ENCODE assay signal across 21 mouse cellular contexts in the genomic region with DNA sequence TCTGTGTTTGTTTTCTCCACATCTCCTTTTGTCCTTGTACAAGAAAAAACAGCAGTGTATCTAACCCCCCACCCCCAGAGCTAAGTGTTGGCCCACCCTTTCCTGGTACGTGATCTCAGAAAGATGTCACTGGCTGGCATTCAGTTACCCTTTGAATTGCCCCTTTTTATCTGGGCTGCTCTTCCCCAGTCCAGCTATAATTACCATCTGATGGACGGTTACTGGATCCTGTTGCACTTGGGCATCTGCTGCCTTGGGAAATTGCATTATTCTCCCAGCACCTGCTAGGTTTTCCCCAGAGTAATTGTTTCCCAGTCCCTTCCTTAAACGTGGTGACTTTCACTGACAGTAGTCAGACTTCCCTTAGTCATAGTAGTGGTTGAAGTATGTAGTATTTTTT.
"Had no signal": no experiment of that assay in that cellular context is flagged by ENCODE, and none has a peak within 500 bp of the region (broad histone marks: within the 10 kb centered on the region; RNA-seq: fewer than 3 reads in every experiment).

No protein-coding gene starts in this region.

- H3K4me1 ChIP-seq: liver, embryonic 15.5 days; lung, embryonic 15.5 days had no signal

- H3K9ac ChIP-seq: liver, embryonic 15.5 days; liver, postnatal 0 days; lung, embryonic 15.5 days; midbrain, embryonic 12.5 days; neural tube, embryonic 13.5 days; neural tube, embryonic 15.5 days had no signal

- H3K4me2 ChIP-seq: liver, embryonic 15.5 days; lung, embryonic 15.5 days; midbrain, embryonic 12.5 days; neural tube, embryonic 13.5 days; neural tube, embryonic 15.5 days had no signal

- H3K27me3 ChIP-seq: lung, embryonic 15.5 days; neural tube, embryonic 15.5 days had no signal

- H3K27ac ChIP-seq: liver, embryonic 15.5 days; lung, embryonic 15.5 days; macrophage; midbrain, embryonic 12.5 days; neural tube, embryonic 13.5 days; neural tube, embryonic 15.5 days had no signal

- H3K4me3 ChIP-seq: liver, embryonic 15.5 days; lung, embryonic 15.5 days; midbrain, embryonic 12.5 days; myocyte; neural tube, embryonic 13.5 days; neural tube, embryonic 15.5 days had no signal

- H3K9me3 ChIP-seq: liver, embryonic 15.5 days; lung, embryonic 15.5 days; midbrain, embryonic 12.5 days; neural tube, embryonic 13.5 days; neural tube, embryonic 15.5 days had no signal

- ATAC-seq: liver, postnatal 0 days; lung, postnatal 0 days; midbrain, embryonic 16.5 days had no signal

- H3K36me3 ChIP-seq: liver, embryonic 15.5 days; lung, embryonic 15.5 days; midbrain, embryonic 12.5 days; neural tube, embryonic 13.5 days; neural tube, embryonic 15.5 days had no signal

- DNase-seq: liver, postnatal 0 days; lung, adult 2 months; lung, postnatal 14 days; lung, postnatal 36 days; midbrain, embryonic 14.5 days; right cerebral cortex, adult 18-20 months; right cerebral cortex, postnatal 25 days; right cerebral cortex, postnatal 4 days; spleen, adult 18-20 months; thymus, adult 18-20 months; thymus, postnatal 14 days; thymus, postnatal 36 days had no signal
